Mouse (Mus musculus): ENCODE measurements around the gene Gpr179. TPM values are rescaled to one million over a fixed set of nuclear protein-coding genes. Genes with fewer than 3 reads are reported as not detected.
"Not testable (repeated sequence)": the region's sequence is repeated elsewhere in the genome, so short reads cannot be mapped to it uniquely, and the experiment has no call there.

Gene Gpr179
- polyA plus RNA-seq, 1 experiment from 2014 or later: 0.15 TPM

- Histone ChIP-seq H3K27ac (no peak overlapping the region), H3K4me1 (peaks cover 27% of the 10 kb centered on the region), H3K9me3 (no peaks in the 10 kb centered on the region), H3K9ac (no peak overlapping the region), H3K27me3 (peaks cover 7% of the 10 kb centered on the region; the same call in 1 of the 2 replicates), H3K4me2 (no peak overlapping the region), H3K4me3 (no peak overlapping the region), H3K36me3 (no peaks in the 10 kb centered on the region)
- no peak for ATAC-seq (ENCODE audit: insufficient number of reproducible peaks, insufficient read depth, low FRiP score, low TSS enrichment, low read depth)
- WGBS: 34% methylated on average over 6 of the region's 6 CpGs
These were observed 15.6 kb downstream of the Gpr179 start for GRCm38 (mm10) chr11:97336238-97336637.

DNA sequence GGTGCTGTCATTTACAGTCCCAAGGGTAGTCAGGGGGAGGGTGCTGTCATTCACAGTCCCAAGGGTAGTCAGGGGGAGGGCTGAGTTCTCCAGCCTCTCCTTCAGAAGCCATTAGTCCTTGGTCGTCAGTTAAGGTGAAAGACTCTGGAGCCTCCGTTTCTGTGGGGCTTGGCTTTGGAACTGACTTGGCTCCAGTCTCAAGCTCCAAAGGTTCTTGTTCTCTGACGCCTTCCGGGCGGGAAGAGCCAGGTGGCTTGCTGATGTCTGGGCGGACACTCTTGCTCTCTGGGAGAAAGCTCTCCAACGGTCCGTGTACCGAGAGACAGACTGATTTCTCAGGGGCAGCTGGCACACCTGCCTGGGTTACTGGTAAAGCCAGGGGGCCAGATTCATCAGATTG lies 17.5 kb downstream of the Gpr179 start:
- H3K4me1 ChIP-seq: peaks cover 27% of the 10 kb centered on the region
- ATAC-seq (ENCODE audit: insufficient number of reproducible peaks, insufficient read depth, low FRiP score, low TSS enrichment, low read depth): no peak

GRCm38 (mm10) chr11:97333896-97334295 lies 18.0 kb downstream of the Gpr179 start:
- H3K4me2 ChIP-seq: no peak overlapping the region
- WGBS: 71% methylated on average over 1 of the region's 1 CpGs
- ATAC-seq (ENCODE audit: insufficient number of reproducible peaks, insufficient read depth, low FRiP score, low TSS enrichment, low read depth): no peak

More for the DNA sequence above, 17.5 kb downstream of the Gpr179 start:
- Histone ChIP-seq H3K9me3 (no peaks in the 10 kb centered on the region), H3K9ac (no peak overlapping the region), H3K27ac (no peak overlapping the region), H3K4me3 (no peak overlapping the region), H3K27me3 (peaks cover 7% of the 10 kb centered on the region; the same call in 1 of the 2 replicates), H3K36me3 (peaks cover 13% of the 10 kb centered on the region), H3K4me2 (no peak overlapping the region)
- 85% methylated on average over 9 of the region's 9 CpGs for WGBS

DNA sequence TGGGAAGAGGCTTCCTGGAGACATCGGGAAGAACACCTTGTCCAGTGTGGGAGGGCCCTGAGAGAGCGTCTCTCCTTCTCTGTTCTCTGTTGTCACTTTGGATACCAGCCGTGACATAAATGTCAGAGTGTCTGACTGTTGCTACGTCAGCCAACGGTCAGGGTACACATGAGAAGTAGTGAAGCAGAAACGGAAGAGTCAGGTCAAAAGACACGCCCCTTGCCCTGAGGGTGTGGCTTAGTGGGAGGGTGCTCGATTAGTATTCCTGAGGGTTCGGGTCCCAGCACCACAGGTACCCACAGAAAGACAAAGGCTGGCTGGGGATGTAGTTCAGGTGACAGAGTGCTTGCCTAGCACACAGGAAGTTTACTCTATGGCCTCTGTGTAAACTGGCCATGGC lies 18.8 kb downstream of the Gpr179 start:
- Histone ChIP-seq H3K9me3 (no peaks in the 10 kb centered on the region), H3K27me3 (peaks cover 7% of the 10 kb centered on the region; the same call in 1 of the 2 replicates), H3K4me3 (no peak overlapping the region), H3K4me1 (peaks cover 16% of the 10 kb centered on the region), H3K36me3 (peaks cover 25% of the 10 kb centered on the region), H3K9ac (no peak overlapping the region), H3K27ac (no peak overlapping the region), H3K4me2 (no peak overlapping the region)
- no peak for ATAC-seq (ENCODE audit: insufficient number of reproducible peaks, insufficient read depth, low FRiP score, low TSS enrichment, low read depth)
- WGBS: 35% methylated on average over 9 of the region's 9 CpGs

More at GRCm38 (mm10) chr11:97333896-97334295, 18.0 kb downstream of the Gpr179 start:
- Histone ChIP-seq H3K9me3 (no peaks in the 10 kb centered on the region), H3K27ac (no peak overlapping the region), H3K27me3 (peaks cover 7% of the 10 kb centered on the region; the same call in 1 of the 2 replicates), H3K9ac (no peak overlapping the region), H3K4me1 (peaks cover 24% of the 10 kb centered on the region), H3K36me3 (peaks cover 18% of the 10 kb centered on the region), H3K4me3 (no peak overlapping the region)

DNA sequence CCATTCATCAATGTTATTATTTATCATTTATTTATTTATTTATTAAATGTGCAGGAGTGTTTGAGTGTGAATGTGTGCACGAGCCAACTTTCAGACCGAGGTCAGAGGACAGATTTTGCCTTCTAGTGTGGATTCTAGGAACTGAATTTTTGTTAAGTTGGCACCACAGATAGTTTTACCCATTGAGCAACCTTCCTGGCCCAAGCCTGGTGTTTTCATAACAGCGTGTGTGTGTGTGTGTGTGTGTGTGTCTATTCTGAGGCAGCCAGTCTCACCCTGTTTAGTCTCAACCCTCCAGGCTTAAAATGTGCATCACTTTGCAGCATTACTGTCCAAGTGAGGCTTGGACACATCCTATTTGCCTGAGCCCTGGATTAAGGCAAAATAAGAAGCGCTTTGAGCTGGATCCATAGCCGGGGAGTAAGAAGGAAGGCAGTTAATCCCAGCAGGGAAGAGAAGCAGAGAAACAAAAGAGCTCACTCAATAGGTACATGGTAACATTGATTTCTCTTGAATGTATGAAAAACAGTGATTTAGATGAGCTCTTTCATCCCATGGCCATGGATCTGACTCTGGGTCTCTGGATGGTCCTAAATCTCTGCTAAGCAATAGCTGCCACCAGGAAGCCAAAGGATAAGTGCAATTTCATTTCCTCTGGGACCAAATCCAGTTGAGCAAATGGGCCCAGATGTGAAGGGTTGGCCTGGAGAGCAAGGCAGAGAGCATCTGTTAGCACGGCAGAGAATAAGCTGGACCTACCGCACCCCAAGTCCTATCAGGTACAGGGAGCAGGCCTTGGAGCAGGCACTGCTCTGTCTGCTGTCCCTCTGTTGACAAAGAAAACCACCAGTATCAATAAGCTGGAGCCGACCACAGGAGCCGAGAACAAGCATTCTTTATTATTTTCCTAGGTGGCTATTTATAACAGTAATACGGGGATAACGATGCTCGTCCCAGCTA lies 20.4 kb downstream of the Gpr179 start:
- Histone ChIP-seq H3K9ac (no peak overlapping the region), H3K4me3 (no peak overlapping the region), H3K27ac (no peak overlapping the region; the same call in 1 of the 2 replicates), H3K4me1 (peaks cover 7% of the 10 kb centered on the region), H3K27me3 (peaks cover 2% of the 10 kb centered on the region; the same call in 1 of the 2 replicates), H3K4me2 (no peak overlapping the region), H3K36me3 (peaks cover 36% of the 10 kb centered on the region), H3K9me3 (no peaks in the 10 kb centered on the region)
- no peak for ATAC-seq (ENCODE audit: insufficient number of reproducible peaks, insufficient read depth, low FRiP score, low TSS enrichment, low read depth)
- WGBS: 82% methylated on average over 12 of the region's 12 CpGs

DNA sequence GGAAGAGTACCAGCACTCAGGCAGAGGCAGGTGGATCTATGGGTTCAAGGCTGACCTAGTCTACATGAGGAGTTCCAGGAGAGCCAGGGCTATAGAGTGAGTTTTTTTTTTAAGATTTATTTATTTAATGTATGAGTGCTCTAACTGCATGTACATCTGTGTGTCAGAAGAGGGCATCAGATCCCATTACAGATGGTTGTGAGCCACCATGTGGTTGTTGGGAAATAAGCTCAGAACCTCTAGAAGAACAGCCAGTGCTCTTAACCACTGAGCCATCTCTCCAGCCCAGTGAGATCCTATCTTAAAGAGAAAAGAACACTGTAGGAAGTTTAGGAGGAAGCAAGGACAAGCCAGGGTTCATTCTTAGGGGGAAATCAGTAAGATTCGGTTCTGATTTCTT lies 21.6 kb downstream of the Gpr179 start:
- Histone ChIP-seq H3K27ac (no peak overlapping the region), H3K27me3 (no peaks in the 10 kb centered on the region), H3K4me1 (no peaks in the 10 kb centered on the region), H3K4me2 (no peak overlapping the region), H3K9ac (no peak overlapping the region), H3K4me3 (no peak overlapping the region), H3K9me3 (no peaks in the 10 kb centered on the region), H3K36me3 (peaks cover 46% of the 10 kb centered on the region)
- 98% methylated on average over 1 of the region's 1 CpGs for WGBS
- ATAC-seq (ENCODE audit: insufficient number of reproducible peaks, insufficient read depth, low FRiP score, low TSS enrichment, low read depth): no peak

GRCm38 (mm10) chr11:97328148-97328547 lies 23.7 kb downstream of the Gpr179 start:
- H3K4me1 ChIP-seq: no peaks in the 10 kb centered on the region
- no peaks in the 10 kb centered on the region for H3K9me3 ChIP-seq
- H3K27me3 ChIP-seq: no peaks in the 10 kb centered on the region
- H3K9ac ChIP-seq: no peak overlapping the region
- peaks cover 65% of the 10 kb centered on the region for H3K36me3 ChIP-seq
- no peak overlapping the region for H3K27ac ChIP-seq
- no peak overlapping the region for H3K4me3 ChIP-seq
- no peak overlapping the region for H3K4me2 ChIP-seq
- ATAC-seq (ENCODE audit: insufficient number of reproducible peaks, insufficient read depth, low FRiP score, low TSS enrichment, low read depth): no peak
- WGBS: 27% methylated on average over 9 of the region's 9 CpGs

- H3K27ac ChIP-seq: no peak overlapping the region
- no peaks in the 10 kb centered on the region for H3K9me3 ChIP-seq
- H3K4me2 ChIP-seq: no peak overlapping the region
- no peak overlapping the region for H3K9ac ChIP-seq
- H3K4me1 ChIP-seq: no peaks in the 10 kb centered on the region
- ATAC-seq (ENCODE audit: insufficient number of reproducible peaks, insufficient read depth, low FRiP score, low TSS enrichment, low read depth): no peak
- 67% methylated on average over 1 of the region's 1 CpGs for WGBS
- no peak overlapping the region for H3K4me3 ChIP-seq
- H3K27me3 ChIP-seq: no peaks in the 10 kb centered on the region
- peaks cover 77% of the 10 kb centered on the region for H3K36me3 ChIP-seq
These were observed 26.7 kb downstream of the Gpr179 start for GRCm38 (mm10) chr11:97325224-97325623.

GRCm38 (mm10) chr11:97321894-97322600 lies 29.8 kb downstream of the Gpr179 start:
- WGBS: 88% methylated on average over 8 of the region's 8 CpGs
- H3K4me3 ChIP-seq; H3K27me3 ChIP-seq; H3K9ac ChIP-seq; H3K9me3 ChIP-seq; H3K4me1 ChIP-seq; H3K27ac ChIP-seq; H3K4me2 ChIP-seq; ATAC-seq (ENCODE audit: insufficient number of reproducible peaks, insufficient read depth, low FRiP score, low TSS enrichment, low read depth): not testable (repeated sequence)
- H3K36me3 ChIP-seq: peaks cover 56% of the 10 kb centered on the region

GRCm38 (mm10) chr11:97321197-97321596 lies 30.7 kb downstream of the Gpr179 start:
- no peak overlapping the region for H3K9ac ChIP-seq
- no peak overlapping the region for H3K4me2 ChIP-seq
- no peaks in the 10 kb centered on the region for H3K9me3 ChIP-seq
- peaks cover 5% of the 10 kb centered on the region; the same call in 1 of the 2 replicates for H3K4me1 ChIP-seq
- peaks cover 48% of the 10 kb centered on the region for H3K36me3 ChIP-seq
- ATAC-seq (ENCODE audit: insufficient number of reproducible peaks, insufficient read depth, low FRiP score, low TSS enrichment, low read depth): no peak
- no peak overlapping the region for H3K27ac ChIP-seq
- 89% methylated on average over 8 of the region's 8 CpGs for whole genome bisulfite sequencing
- H3K27me3 ChIP-seq: no peaks in the 10 kb centered on the region
- H3K4me3 ChIP-seq: no peak overlapping the region

Measured in embryonic facial prominence, embryonic 13.5 days (tissue).